Mouse (Mus musculus) spleen, embryonic (tissue): ENCODE data around the gene Larp4.

Experiments
- CTCF ChIA-PET: fragments of 350-600 bp; sonication (Branson Sonifier 250); formaldehyde crosslinking; loops from one replicate; lab custom pipeline; 2022; lab: Charles Lee

Gene Larp4

GRCm38 (mm10) chr15:100056397-100056908, 86.6 kb downstream of the Larp4 start:
- CTCF ChIA-PET = no interaction called here

GRCm38 (mm10) chr15:100057698-100058097, 87.8 kb downstream of the Larp4 start:
- CTCF ChIA-PET = no interaction called here

- CTCF ChIA-PET = no interaction called here
Measured at GRCm38 (mm10) chr15:100058143-100058542, 88.3 kb downstream of the Larp4 start.

DNA sequence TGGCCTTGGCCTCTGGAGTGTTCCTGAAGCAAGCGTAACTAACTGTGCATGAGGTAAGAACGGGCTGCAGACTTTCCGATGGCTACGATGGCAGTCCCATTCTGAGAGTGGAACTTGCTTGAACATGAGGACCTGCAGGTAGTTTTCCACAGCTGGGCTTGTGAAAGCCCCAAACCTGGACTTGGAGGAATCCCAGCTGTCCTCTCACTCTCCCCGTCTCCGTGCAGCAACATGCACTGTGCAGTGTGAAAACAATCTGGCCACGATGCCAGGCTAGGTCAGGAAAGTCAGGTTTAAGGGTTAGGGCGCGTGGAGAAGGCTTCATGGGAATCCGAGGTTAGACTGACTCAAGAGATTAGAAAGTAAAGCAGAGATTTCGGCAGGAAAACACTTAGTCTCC, 89.0 kb downstream of the Larp4 start:
- CTCF ChIA-PET = no interaction called here

GRCm38 (mm10) chr15:100059626-100060311, 89.9 kb downstream of the Larp4 start:
- CTCF ChIA-PET = interaction anchor here (0.7 to 0.8 kb wide), 2 partner anchors 18 to 22 kb away, joined by 5 to 6 read pairs; no protein-coding TSS in a partner anchor

- CTCF ChIA-PET = interaction anchor here (1.6 kb wide), 1 partner anchor 29 kb away, joined by 4 read pairs; no protein-coding TSS in a partner anchor
Measured at GRCm38 (mm10) chr15:100060513-100061140, 90.8 kb downstream of the Larp4 start.

GRCm38 (mm10) chr15:100061377-100061776, 91.5 kb downstream of the Larp4 start:
- CTCF ChIA-PET = interaction anchor here (1.6 kb wide), 1 partner anchor 28 kb away, joined by 4 read pairs; no protein-coding TSS in a partner anchor

DNA sequence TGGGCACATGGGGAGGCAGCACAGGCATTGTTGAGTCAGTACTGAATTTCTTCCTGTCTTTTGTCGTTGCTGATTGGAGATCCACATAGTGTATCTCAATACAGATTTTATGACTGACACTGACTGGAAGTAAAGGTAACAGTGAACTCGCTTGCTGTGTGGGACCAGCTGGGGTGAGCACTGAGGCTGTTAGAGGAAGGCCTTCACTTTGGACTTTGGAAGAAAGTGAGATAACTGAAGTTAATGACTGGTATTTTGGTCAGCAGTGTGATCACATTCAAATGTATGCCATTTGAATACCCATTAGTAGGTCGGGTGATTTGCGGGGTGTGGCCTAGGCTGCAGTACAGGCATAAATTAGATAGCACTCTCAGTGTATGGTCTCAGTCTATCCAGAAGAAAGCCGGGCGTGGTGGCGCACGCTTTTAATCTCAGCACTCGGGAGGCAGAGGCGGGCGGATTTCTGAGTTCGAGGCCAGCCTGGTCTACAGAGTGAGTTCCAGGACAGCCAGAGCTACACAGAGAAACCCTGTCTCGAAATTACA, 93.4 kb downstream of the Larp4 start:
- CTCF ChIA-PET = no interaction called here
